Mouse (Mus musculus): Measurements from ENCODE around the gene Snta1. TPM values are rescaled to one million over a fixed set of nuclear protein-coding genes. Genes with fewer than 3 reads are reported as not detected.

Snta1 gene
- polyA plus RNA-seq (2015; fragmentation: Nextera tagmentation; extraction: Ambion mirVana): 4.9 and 7.7 TPM in 2 replicates

DNA sequence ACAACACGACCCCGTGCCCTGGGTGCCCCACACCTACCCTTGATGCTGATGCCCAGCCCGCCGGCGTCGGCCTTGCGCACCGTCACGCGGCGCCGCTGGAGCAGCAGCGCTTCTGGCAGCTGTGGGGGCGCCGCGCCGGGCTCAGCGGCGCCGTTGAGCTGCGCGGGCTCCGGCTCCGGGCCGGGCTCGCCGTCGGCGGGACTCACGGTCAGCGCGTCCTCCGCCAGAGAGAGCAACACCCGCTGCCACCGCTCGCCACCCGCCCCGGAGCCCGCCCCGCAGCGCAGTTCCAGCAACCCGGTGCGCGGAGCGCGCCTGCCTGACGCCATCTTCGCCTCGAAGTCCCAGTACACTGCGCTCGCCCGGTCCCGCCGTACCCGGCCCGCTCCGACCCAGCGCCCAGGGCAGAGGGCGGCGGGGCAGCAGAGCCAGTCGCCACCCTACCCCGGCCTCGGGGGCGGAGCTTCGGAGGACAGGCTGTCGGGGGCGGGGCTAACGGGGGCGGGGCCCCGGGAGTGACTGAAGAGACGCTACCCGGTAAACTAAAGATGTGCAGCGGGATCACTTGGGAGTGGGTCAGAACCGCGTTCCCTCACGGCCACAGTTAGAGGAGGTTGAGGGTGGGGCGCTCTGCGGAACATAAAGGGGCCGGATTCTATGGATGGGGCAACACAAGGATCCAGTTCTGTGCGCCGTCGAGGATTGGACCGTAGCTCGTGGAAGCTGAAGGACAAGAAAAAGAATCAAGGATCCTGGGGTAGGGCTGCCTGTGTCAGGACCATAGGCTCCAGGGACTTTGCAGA lies at the start of gene Snta1:
Gene Snta1 (minus strand): TSS at position 457 of the 803 bp plus-strand sequence.
- Histone ChIP-seq H3K4me1 (replicated peaks; ENCODE audit: control insufficient read depth, insufficient read depth, low read length) (no peaks in the 10 kb centered on the region), H3K4me3 (ENCODE audit: low read depth, low read length) (peak within 1 kb of the TSS; percentile 66), H3K9me3 (ENCODE audit: control insufficient read depth) (no peaks in the 10 kb centered on the region), H3K36me3 (ENCODE audit: control insufficient read depth, insufficient read depth) (no peaks in the 10 kb centered on the region), H3K27me3 (replicated peaks; ENCODE audit: control insufficient read depth, insufficient read depth, low read length) (no peaks in the 10 kb centered on the region), H3K4me2 (replicated peaks; ENCODE audit: low read depth) (peak within 1 kb of the TSS; percentile 94), H3K9ac (ENCODE audit: low read depth, low read length) (peak within 1 kb of the TSS; percentile 55), H3K27ac (ENCODE audit: low read depth, low read length) (peak within 1 kb of the TSS; percentile 57)
- WGBS: 2% methylated on average over 84 of the region's 84 CpGs
- peak; percentile 84 for ATAC-seq
- no peak for TF ChIP-seq CTCF (IDR thresholded peaks at IDR 0.05; ENCODE audit: low read depth)

DNA sequence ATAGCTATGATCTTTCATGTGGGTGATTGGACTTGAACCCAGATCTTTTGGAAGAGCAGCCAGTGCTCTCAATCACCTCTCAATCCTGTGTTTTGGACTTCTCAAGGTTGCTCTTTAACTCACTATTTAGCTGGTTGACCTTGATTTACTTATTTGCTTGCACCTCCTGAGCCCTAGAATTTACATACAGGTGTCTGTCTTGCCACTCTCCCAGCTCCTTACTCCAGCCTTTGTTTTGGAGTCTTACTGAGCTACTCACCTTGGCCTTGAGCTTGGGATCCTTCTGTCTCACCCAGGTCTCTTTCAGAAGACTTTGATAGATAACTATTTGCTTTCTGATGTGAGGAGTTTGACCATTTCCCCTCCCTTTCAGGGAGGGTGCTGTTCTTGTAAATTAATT lies 48.7 kb upstream of the Snta1 start:
- no peak for ATAC-seq
- H3K9ac ChIP-seq (ENCODE audit: low read depth, low read length): no peak overlapping the region
- TF ChIP-seq CTCF (IDR thresholded peaks at IDR 0.05; ENCODE audit: low read depth): no peak
- no peak overlapping the region for H3K4me3 ChIP-seq (ENCODE audit: low read depth, low read length)
- H3K36me3 ChIP-seq (ENCODE audit: control insufficient read depth, insufficient read depth): no peaks in the 10 kb centered on the region
- 0 out of 2 replicates have a peak, but pooled peaks cover 3% of the 10 kb centered on the region for H3K4me1 ChIP-seq (replicated peaks; ENCODE audit: control insufficient read depth, insufficient read depth, low read length)
- no peak overlapping the region for H3K4me2 ChIP-seq (replicated peaks; ENCODE audit: low read depth)
- H3K9me3 ChIP-seq (ENCODE audit: control insufficient read depth): no peaks in the 10 kb centered on the region
- H3K27me3 ChIP-seq (replicated peaks; ENCODE audit: control insufficient read depth, insufficient read depth, low read length): no peaks in the 10 kb centered on the region
- no peak overlapping the region for H3K27ac ChIP-seq (ENCODE audit: low read depth, low read length)

DNA sequence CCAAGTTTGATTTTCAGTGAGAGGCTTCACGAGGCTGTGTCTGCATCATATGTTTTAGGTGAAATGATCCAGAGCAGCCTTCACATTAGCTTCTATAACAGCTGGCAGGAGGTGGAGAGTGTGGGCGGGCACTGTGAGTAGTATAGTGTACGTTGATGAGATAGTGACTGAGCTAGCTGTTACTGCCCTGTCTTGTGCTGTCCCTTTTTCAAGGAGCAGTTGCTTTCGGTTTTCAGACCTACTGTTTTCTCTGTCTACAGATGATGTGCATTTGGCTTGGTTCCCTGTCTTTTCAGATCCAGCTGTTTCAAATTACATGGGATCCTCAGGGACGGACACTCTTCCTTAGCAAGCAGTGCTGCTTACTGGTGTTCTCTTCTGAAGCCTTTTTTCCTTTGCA lies 47.9 kb upstream of the Snta1 start:
- no peak for ATAC-seq

DNA sequence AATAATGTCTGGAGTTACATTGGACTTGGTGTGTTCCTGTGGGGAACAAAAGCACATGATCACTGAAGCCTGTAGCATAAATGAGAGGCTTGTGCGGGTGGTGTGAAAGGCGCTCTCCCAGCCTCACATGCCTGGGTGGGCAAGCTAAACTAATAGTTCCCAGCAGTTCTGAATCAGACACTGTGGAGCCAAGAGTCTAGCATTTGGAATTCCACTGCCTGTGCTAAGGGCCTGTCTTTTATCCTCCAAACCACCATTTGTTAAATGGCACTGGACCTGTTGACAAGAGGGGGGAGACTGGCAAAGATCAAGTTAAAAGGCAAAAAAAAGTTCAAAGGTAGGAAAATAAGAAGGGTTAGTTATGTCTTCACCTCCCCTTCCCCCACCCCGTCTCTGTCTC lies 46.7 kb upstream of the Snta1 start:
- 71% methylated on average over 3 of the region's 3 CpGs for WGBS
- Histone ChIP-seq H3K36me3 (ENCODE audit: control insufficient read depth, insufficient read depth) (no peaks in the 10 kb centered on the region), H3K4me3 (ENCODE audit: low read depth, low read length) (no peak overlapping the region), H3K9ac (ENCODE audit: low read depth, low read length) (no peak overlapping the region), H3K27ac (ENCODE audit: low read depth, low read length) (no peak overlapping the region), H3K4me1 (replicated peaks; ENCODE audit: control insufficient read depth, insufficient read depth, low read length) (0 out of 2 replicates have a peak, but pooled peaks cover 3% of the 10 kb centered on the region), H3K4me2 (replicated peaks; ENCODE audit: low read depth) (no peak overlapping the region), H3K27me3 (replicated peaks; ENCODE audit: control insufficient read depth, insufficient read depth, low read length) (no peaks in the 10 kb centered on the region), H3K9me3 (ENCODE audit: control insufficient read depth) (no peaks in the 10 kb centered on the region)
- no peak for TF ChIP-seq CTCF (IDR thresholded peaks at IDR 0.05; ENCODE audit: low read depth)
- no peak for ATAC-seq

More for the DNA sequence above, 47.9 kb upstream of the Snta1 start:
- H3K4me1 ChIP-seq (replicated peaks; ENCODE audit: control insufficient read depth, insufficient read depth, low read length): 0 out of 2 replicates have a peak, but pooled peaks cover 3% of the 10 kb centered on the region
- no peaks in the 10 kb centered on the region for H3K36me3 ChIP-seq (ENCODE audit: control insufficient read depth, insufficient read depth)
- peak overlapping the region; percentile 62 for H3K27ac ChIP-seq (ENCODE audit: low read depth, low read length)
- 47% methylated on average over 5 of the region's 5 CpGs for WGBS
- no peak overlapping the region for H3K4me3 ChIP-seq (ENCODE audit: low read depth, low read length)
- H3K9ac ChIP-seq (ENCODE audit: low read depth, low read length): no peak overlapping the region
- no peaks in the 10 kb centered on the region for H3K27me3 ChIP-seq (replicated peaks; ENCODE audit: control insufficient read depth, insufficient read depth, low read length)
- no peak for TF ChIP-seq CTCF (IDR thresholded peaks at IDR 0.05; ENCODE audit: low read depth)
- no peaks in the 10 kb centered on the region for H3K9me3 ChIP-seq (ENCODE audit: control insufficient read depth)
- H3K4me2 ChIP-seq (replicated peaks; ENCODE audit: low read depth): peak overlapping the region; percentile 27; the same call in 1 of the 2 replicates

DNA sequence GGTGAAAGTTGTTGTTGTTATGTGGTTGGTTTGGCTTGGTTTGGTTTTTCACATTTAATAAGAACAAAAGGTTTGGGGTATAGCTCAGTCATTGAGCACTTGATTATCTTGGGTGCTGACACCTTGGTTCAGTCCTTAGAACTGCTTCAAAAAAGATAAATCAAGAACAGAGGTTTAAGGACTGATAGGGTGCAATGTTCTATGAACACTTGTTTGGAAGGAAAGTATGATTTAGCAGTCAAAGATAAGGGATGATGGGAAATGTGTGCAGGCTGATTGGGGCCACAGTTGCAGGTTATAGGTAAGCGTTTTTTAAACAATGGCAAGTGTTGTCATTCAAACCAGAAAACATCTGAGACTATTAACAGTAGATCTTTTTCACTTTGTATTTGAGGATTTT lies 46.2 kb upstream of the Snta1 start:
- Histone ChIP-seq H3K9me3 (ENCODE audit: control insufficient read depth) (no peaks in the 10 kb centered on the region), H3K36me3 (ENCODE audit: control insufficient read depth, insufficient read depth) (no peaks in the 10 kb centered on the region), H3K27ac (ENCODE audit: low read depth, low read length) (no peak overlapping the region), H3K4me3 (ENCODE audit: low read depth, low read length) (no peak overlapping the region), H3K4me1 (replicated peaks; ENCODE audit: control insufficient read depth, insufficient read depth, low read length) (0 out of 2 replicates have a peak, but pooled peaks cover 3% of the 10 kb centered on the region), H3K4me2 (replicated peaks; ENCODE audit: low read depth) (no peak overlapping the region), H3K9ac (ENCODE audit: low read depth, low read length) (no peak overlapping the region), H3K27me3 (replicated peaks; ENCODE audit: control insufficient read depth, insufficient read depth, low read length) (no peaks in the 10 kb centered on the region)
- no peak for ATAC-seq
- 60% methylated on average over 1 of the region's 1 CpGs for WGBS
- TF ChIP-seq CTCF (IDR thresholded peaks at IDR 0.05; ENCODE audit: low read depth): no peak

DNA sequence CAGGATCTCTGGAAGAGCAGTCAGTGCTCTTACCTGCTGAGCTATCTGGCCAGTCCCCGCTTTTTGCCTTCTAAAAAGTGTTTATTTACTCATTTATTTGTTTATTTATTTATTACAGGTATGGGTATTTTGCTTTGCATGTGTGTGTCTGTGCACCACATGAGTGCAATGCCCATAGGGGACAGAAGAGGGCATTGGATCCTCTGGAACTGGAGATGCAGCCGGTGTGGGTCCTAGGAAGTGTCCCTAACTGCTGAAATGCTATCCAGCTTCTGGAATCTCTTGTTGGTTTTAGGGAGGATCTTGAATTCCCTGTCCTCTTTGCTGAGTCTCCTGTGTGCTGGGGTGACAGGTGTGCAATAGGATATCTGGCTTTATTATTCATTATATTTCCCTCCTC lies 45.1 kb upstream of the Snta1 start:
- Histone ChIP-seq H3K36me3 (ENCODE audit: control insufficient read depth, insufficient read depth) (no peaks in the 10 kb centered on the region), H3K27ac (ENCODE audit: low read depth, low read length) (no peak overlapping the region), H3K27me3 (replicated peaks; ENCODE audit: control insufficient read depth, insufficient read depth, low read length) (no peaks in the 10 kb centered on the region), H3K4me2 (replicated peaks; ENCODE audit: low read depth) (no peak overlapping the region), H3K9me3 (ENCODE audit: control insufficient read depth) (no peaks in the 10 kb centered on the region), H3K4me1 (replicated peaks; ENCODE audit: control insufficient read depth, insufficient read depth, low read length) (0 out of 2 replicates have a peak, but pooled peaks cover 3% of the 10 kb centered on the region), H3K4me3 (ENCODE audit: low read depth, low read length) (no peak overlapping the region), H3K9ac (ENCODE audit: low read depth, low read length) (no peak overlapping the region)
- no peak for ATAC-seq
- WGBS: 88% methylated on average over 2 of the region's 2 CpGs
- TF ChIP-seq CTCF (IDR thresholded peaks at IDR 0.05; ENCODE audit: low read depth): peak; percentile 50
